Mouse (Mus musculus): ENCODE measurements at regions not wholly inside any gene's neighbourhood (a gene's known extent, or its start where the extent isn't known, plus 50 kb on each side); places are given as distances from the start of the nearest gene placed in this dataset.

- Histone ChIP-seq H3K4me2 (replicated peaks) (no peak overlapping the region), H3K9me3 (no peaks in the 10 kb centered on the region), H3K27me3 (no peaks in the 10 kb centered on the region), H3K9ac (replicated peaks) (no peak overlapping the region), H3K36me3 (no peaks in the 10 kb centered on the region), H3K4me3 (replicated peaks) (no peak overlapping the region), H3K27ac (no peak overlapping the region), H3K4me1 (replicated peaks) (no peaks in the 10 kb centered on the region)
- no peak for ATAC-seq
- WGBS: 86% methylated on average over 8 of the region's 8 CpGs
These were observed 446.0 kb upstream of the Adam34 start for GRCm38 (mm10) chr8:44155705-44156321.

- ATAC-seq: no peak
- 59% methylated on average over 6 of the region's 6 CpGs for WGBS
- no peak overlapping the region for H3K9ac ChIP-seq (replicated peaks)
These were observed 455.3 kb upstream of the Adam34 start for GRCm38 (mm10) chr8:44165115-44165514.

DNA sequence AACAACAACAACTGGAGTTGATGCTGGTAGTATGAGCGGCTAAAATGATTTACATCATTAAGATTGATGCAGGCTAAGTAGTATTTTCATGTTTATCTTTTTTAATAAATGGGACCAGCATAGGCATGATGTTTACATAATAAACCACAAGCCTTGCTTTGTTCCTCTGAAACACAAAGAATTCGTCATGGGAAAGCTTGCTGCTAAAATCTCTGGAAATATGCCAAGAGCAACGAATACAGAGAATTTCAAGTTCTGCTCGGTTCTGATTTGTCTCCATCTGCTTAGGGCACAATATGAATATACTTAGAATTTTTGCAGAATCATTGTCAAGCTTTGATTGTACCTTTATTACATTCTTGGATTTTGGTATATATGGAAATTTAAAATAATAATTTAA lies 467.2 kb upstream of the Adam34 start:
- 50% methylated on average over 4 of the region's 4 CpGs for WGBS
- H3K4me3 ChIP-seq (replicated peaks): no peak overlapping the region
- no peaks in the 10 kb centered on the region for H3K36me3 ChIP-seq
- H3K9ac ChIP-seq (replicated peaks): no peak overlapping the region
- H3K27ac ChIP-seq: no peak overlapping the region
- H3K4me2 ChIP-seq (replicated peaks): no peak overlapping the region
- no peaks in the 10 kb centered on the region for H3K27me3 ChIP-seq
- H3K4me1 ChIP-seq (replicated peaks): no peaks in the 10 kb centered on the region
- no peak for ATAC-seq
- no peaks in the 10 kb centered on the region for H3K9me3 ChIP-seq

More at GRCm38 (mm10) chr8:44165115-44165514, 455.3 kb upstream of the Adam34 start:
- Histone ChIP-seq H3K4me3 (replicated peaks) (no peak overlapping the region), H3K9me3 (no peaks in the 10 kb centered on the region), H3K27me3 (no peaks in the 10 kb centered on the region), H3K4me2 (replicated peaks) (no peak overlapping the region), H3K27ac (no peak overlapping the region), H3K36me3 (no peaks in the 10 kb centered on the region), H3K4me1 (replicated peaks) (no peaks in the 10 kb centered on the region)

GRCm38 (mm10) chr8:44202228-44202627 lies 492.4 kb upstream of the Adam34 start:
- Histone ChIP-seq H3K4me3 (replicated peaks) (no peak overlapping the region), H3K9me3 (no peaks in the 10 kb centered on the region), H3K27me3 (no peaks in the 10 kb centered on the region), H3K4me1 (replicated peaks) (no peaks in the 10 kb centered on the region), H3K27ac (no peak overlapping the region), H3K36me3 (no peaks in the 10 kb centered on the region), H3K4me2 (replicated peaks) (no peak overlapping the region), H3K9ac (replicated peaks) (no peak overlapping the region)
- 87% methylated on average over 2 of the region's 2 CpGs for WGBS
- ATAC-seq: no peak

DNA sequence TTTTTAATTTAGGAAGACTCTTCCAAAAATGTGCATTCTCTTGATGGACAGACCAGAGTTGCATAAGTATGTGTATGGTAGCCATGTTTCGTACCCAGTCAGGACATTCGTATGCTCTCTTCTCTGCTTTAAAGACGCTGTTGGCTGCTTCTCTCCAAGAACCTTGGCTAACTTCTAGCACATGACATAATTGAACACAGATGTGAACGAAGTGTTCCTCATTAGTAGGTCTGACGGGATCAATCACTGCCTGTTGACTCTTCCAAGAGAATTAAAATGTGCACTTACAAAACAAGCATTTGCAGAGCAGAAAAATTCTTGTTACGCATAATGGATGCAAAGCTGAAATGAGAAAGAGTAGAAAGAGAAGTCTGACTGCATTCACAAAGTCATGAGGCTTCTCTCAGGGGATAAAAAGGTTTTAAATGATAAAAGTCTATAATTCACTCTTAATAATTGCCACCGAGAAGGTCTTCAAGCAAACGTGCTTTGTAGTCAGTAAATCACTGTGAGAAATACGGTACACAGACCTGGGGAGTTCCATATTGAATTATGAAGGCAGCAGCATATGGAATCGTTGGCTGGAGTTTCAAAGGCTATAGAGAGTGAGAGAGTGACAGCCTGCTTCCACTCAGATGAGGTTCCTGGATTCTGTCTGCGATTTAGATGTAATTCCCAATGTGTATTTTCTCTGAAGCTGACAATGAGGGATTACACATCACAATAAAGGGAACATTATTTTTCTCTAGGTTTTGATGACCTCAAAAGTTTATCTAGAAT lies 496.7 kb upstream of the Adam34 start:
- Histone ChIP-seq H3K4me3 (replicated peaks) (no peak overlapping the region), H3K36me3 (no peaks in the 10 kb centered on the region), H3K9me3 (no peaks in the 10 kb centered on the region), H3K27ac (no peak overlapping the region), H3K4me2 (replicated peaks) (no peak overlapping the region), H3K4me1 (replicated peaks) (no peaks in the 10 kb centered on the region), H3K9ac (replicated peaks) (no peak overlapping the region), H3K27me3 (no peaks in the 10 kb centered on the region)
- no peak for ATAC-seq
- 74% methylated on average over 11 of the region's 11 CpGs for WGBS

- Histone ChIP-seq H3K9me3 (no peaks in the 10 kb centered on the region), H3K4me1 (replicated peaks) (no peaks in the 10 kb centered on the region), H3K36me3 (no peaks in the 10 kb centered on the region), H3K4me2 (replicated peaks) (no peak overlapping the region), H3K9ac (replicated peaks) (no peak overlapping the region), H3K4me3 (replicated peaks) (no peak overlapping the region), H3K27ac (no peak overlapping the region), H3K27me3 (no peaks in the 10 kb centered on the region)
- no peak for ATAC-seq
- 78% methylated on average over 1 of the region's 1 CpGs for WGBS
These were observed 512.5 kb upstream of the Adam34 start for GRCm38 (mm10) chr8:44222346-44222745.

GRCm38 (mm10) chr8:44252393-44252792 lies 542.5 kb upstream of the Adam34 start:
- 71% methylated on average over 3 of the region's 3 CpGs for WGBS
- Histone ChIP-seq H3K4me2 (replicated peaks) (no peak overlapping the region), H3K27ac (no peak overlapping the region), H3K27me3 (no peaks in the 10 kb centered on the region), H3K4me1 (replicated peaks) (no peaks in the 10 kb centered on the region), H3K9ac (replicated peaks) (no peak overlapping the region), H3K4me3 (replicated peaks) (no peak overlapping the region), H3K36me3 (no peaks in the 10 kb centered on the region), H3K9me3 (no peaks in the 10 kb centered on the region)
- no peak for ATAC-seq

- Histone ChIP-seq H3K27ac (no peak overlapping the region), H3K4me1 (replicated peaks) (no peaks in the 10 kb centered on the region), H3K9me3 (no peaks in the 10 kb centered on the region), H3K27me3 (no peaks in the 10 kb centered on the region), H3K36me3 (no peaks in the 10 kb centered on the region), H3K4me2 (replicated peaks) (no peak overlapping the region), H3K4me3 (replicated peaks) (no peak overlapping the region), H3K9ac (replicated peaks) (no peak overlapping the region)
- WGBS: 71% methylated on average over 6 of the region's 6 CpGs
- ATAC-seq: no peak
These were observed 547.2 kb upstream of the Adam34 start for GRCm38 (mm10) chr8:44257051-44257450.

GRCm38 (mm10) chr8:44261039-44261438 lies 551.2 kb upstream of the Adam34 start:
- H3K9me3 ChIP-seq: no peaks in the 10 kb centered on the region
- no peak for ATAC-seq
- no peaks in the 10 kb centered on the region for H3K27me3 ChIP-seq
- WGBS: 82% methylated on average over 4 of the region's 4 CpGs
- H3K4me3 ChIP-seq (replicated peaks): no peak overlapping the region
- H3K9ac ChIP-seq (replicated peaks): no peak overlapping the region
- no peak overlapping the region for H3K27ac ChIP-seq
- H3K4me1 ChIP-seq (replicated peaks): no peaks in the 10 kb centered on the region
- H3K36me3 ChIP-seq: no peaks in the 10 kb centered on the region
- H3K4me2 ChIP-seq (replicated peaks): no peak overlapping the region

GRCm38 (mm10) chr8:44273300-44273699 lies 563.5 kb upstream of the Adam34 start:
- ATAC-seq: no peak
- 78% methylated on average over 4 of the region's 4 CpGs for WGBS
- no peaks in the 10 kb centered on the region for H3K9me3 ChIP-seq
- no peaks in the 10 kb centered on the region for H3K4me1 ChIP-seq (replicated peaks)
- H3K9ac ChIP-seq (replicated peaks): no peak overlapping the region
- H3K27me3 ChIP-seq: no peaks in the 10 kb centered on the region
- H3K4me2 ChIP-seq (replicated peaks): no peak overlapping the region
- H3K27ac ChIP-seq: no peak overlapping the region
- H3K36me3 ChIP-seq: no peaks in the 10 kb centered on the region
- H3K4me3 ChIP-seq (replicated peaks): no peak overlapping the region

GRCm38 (mm10) chr8:44318216-44318615 lies 608.4 kb upstream of the Adam34 start:
- Histone ChIP-seq H3K27me3 (no peaks in the 10 kb centered on the region), H3K9me3 (no peaks in the 10 kb centered on the region), H3K4me2 (replicated peaks) (no peak overlapping the region), H3K4me1 (replicated peaks) (no peaks in the 10 kb centered on the region), H3K36me3 (no peaks in the 10 kb centered on the region), H3K27ac (no peak overlapping the region), H3K9ac (replicated peaks) (no peak overlapping the region), H3K4me3 (replicated peaks) (no peak overlapping the region)
- no peak for ATAC-seq

GRCm38 (mm10) chr8:44334323-44334993 lies 600.8 kb upstream of the Fat1 start:
- H3K9me3 ChIP-seq: no peaks in the 10 kb centered on the region
- no peak overlapping the region for H3K9ac ChIP-seq (replicated peaks)
- 57% methylated on average over 6 of the region's 6 CpGs for WGBS
- H3K27ac ChIP-seq: no peak overlapping the region
- no peaks in the 10 kb centered on the region for H3K36me3 ChIP-seq
- H3K4me1 ChIP-seq (replicated peaks): no peaks in the 10 kb centered on the region
- H3K27me3 ChIP-seq: no peaks in the 10 kb centered on the region
- no peak overlapping the region for H3K4me3 ChIP-seq (replicated peaks)
- no peak overlapping the region for H3K4me2 ChIP-seq (replicated peaks)
- ATAC-seq: peak; percentile 76
